Mouse (Mus musculus) liver, embryonic 11.5 days (tissue): ENCODE measurements at regions not wholly inside any gene's neighbourhood (a gene's known extent, or its start where the extent isn't known, plus 50 kb on each side); places are given as distances from the start of the nearest gene placed in this dataset.

ENCODE experiments used
- ATAC-seq: fragments of 200-750 bp; cut with Nextera tagmentation; replicated peaks from 2 replicates; pipeline ENCODE4 v1.8.0; 2017; ENCODE audit warnings: moderate number of reproducible peaks, mild to moderate bottlenecking, moderate TSS enrichment, moderate library complexity; ENCODE audit not compliant: low FRiP score
- DNase-seq: peaks from one replicate; pipeline ENCODE4 v3.0.0-alpha.2; 2017; ENCODE audit warnings: low spot score
- H3K27ac ChIP-seq: fragments of 300-500 bp; sonication (generic); 2 replicates; pipeline ENCODE4 v1.5.1; 2014; ENCODE audit warnings: mild to moderate bottlenecking, low read depth, low read length, control low read depth
- H3K27me3 ChIP-seq: fragments of 300-500 bp; sonication (generic); replicated peaks from 2 replicates; pipeline ENCODE4 v1.6.1; 2014; ENCODE audit warnings: low read length, mixed read lengths; ENCODE audit not compliant: control insufficient read depth, insufficient read depth
- H3K36me3 ChIP-seq: fragments of 300-500 bp; sonication (generic); 2 replicates; pipeline ENCODE4 v1.6.1; 2014; ENCODE audit warnings: mild to moderate bottlenecking, low read length, moderate library complexity, mixed read lengths; ENCODE audit not compliant: control insufficient read depth, insufficient read depth
- H3K4me1 ChIP-seq: fragments of 300-500 bp; sonication (generic); replicated peaks from 2 replicates; pipeline ENCODE4 v1.6.1; 2014; ENCODE audit warnings: low read length, mixed read lengths; ENCODE audit not compliant: control insufficient read depth, insufficient read depth
- H3K4me2 ChIP-seq: fragments of 300-500 bp; sonication (generic); 2 replicates; pipeline ENCODE4 v1.6.1; 2014; ENCODE audit warnings: mild to moderate bottlenecking, control low read depth, moderate library complexity
- H3K4me3 ChIP-seq: fragments of 300-500 bp; sonication (generic); 2 replicates; pipeline ENCODE4 v1.5.1; 2014; ENCODE audit warnings: low read depth, low read length, control low read depth
- H3K9ac ChIP-seq: fragments of 300-500 bp; sonication (generic); 2 replicates; pipeline ENCODE4 v1.6.1; 2014; ENCODE audit warnings: low read depth, low read length, control low read depth
- H3K9me3 ChIP-seq: fragments of 300-500 bp; sonication (generic); 2 replicates; pipeline ENCODE4 v1.6.1; 2016; ENCODE audit warnings: low read length, inconsistent platforms, mixed read lengths; ENCODE audit not compliant: control insufficient read depth
- WGBS: fragments of 180-500 bp; shearing (Covaris S2); extraction: QIAGEN DNeasy Blood & Tissue Kit; methylation state at CpG from one replicate; pipeline ENCODE4 v1.1.7; 2014; 5-methylcytosine and 5-hydroxymethylcytosine counted together

GRCm38 (mm10) chr1:95531017-95531416 is 136.4 kb downstream of the St8sia4 start:
- no peak overlapping the region for H3K9ac ChIP-seq
- WGBS = 73% methylated on average over 3 of the region's 3 CpGs
- H3K36me3 ChIP-seq = no peaks in the 10 kb centered on the region
- no peaks in the 10 kb centered on the region for H3K27me3 ChIP-seq
- H3K9me3 ChIP-seq = no peaks in the 10 kb centered on the region
- ATAC-seq (no peak), DNase-seq (no peak)
- no peak overlapping the region for H3K4me2 ChIP-seq
- no peak overlapping the region for H3K4me3 ChIP-seq
- H3K27ac ChIP-seq = no peak overlapping the region
- H3K4me1 ChIP-seq = no peaks in the 10 kb centered on the region
